ENCODE assay signal across 8 mouse cellular contexts in genomic region chr9:61877373-61878112, GRCm38 (mm10). TPM values are rescaled to one million over a fixed set of nuclear protein-coding genes. Genes with fewer than 3 reads are reported as not detected.
DNase-seq lines count a peak whose midpoint lies in the region.

No protein-coding gene starts in this region.

- intact Hi-C loops in gastrocnemius, postnatal 36 days (cut with DNase I): no loop called here

- peak; percentile 24 for DNase-seq in gastrocnemius, postnatal 10 days
- DNase-seq in gastrocnemius, postnatal 36 days: no peak
- peak; percentile 54 for DNase-seq in right cerebral cortex, postnatal 4 days
- DNase-seq in right cerebral cortex, postnatal 25 days: no peak
- peak; percentile 82 for DNase-seq in kidney, postnatal 10 days
- peak; percentile 79 for DNase-seq in retina, postnatal 1 day
- no peak for DNase-seq in left cerebral cortex, adult 8-10 months (ENCODE audit: low spot score in 2 of 2)
- no peak for DNase-seq in urinary bladder, postnatal 25 days (ENCODE audit: low spot score)

RNA-seq across cellular contexts. Expression of gene Rplp1, which starts 36.8 kb away (rescaled TPM):
- total RNA-seq in gastrocnemius, postnatal 10 days (2021): 1,000 to 10,000 TPM; 1,829 to 1,854 TPM
- total RNA-seq in gastrocnemius, postnatal 36 days (2021): 1,000 to 10,000 TPM; 1,130 to 1,294 TPM
- total RNA-seq in left cerebral cortex, adult 8-10 months (2022): 1,000 to 10,000 TPM; 1,482 to 1,620 (median 1,566) TPM

Comparison
In these comparisons a context has a peak if more than half of its experiments do, and no peak if none do; other contexts are left out.
1. DNase-seq: peak in gastrocnemius, postnatal 10 days (single experiment), right cerebral cortex, postnatal 4 days (single experiment), kidney, postnatal 10 days (single experiment) and retina, postnatal 1 day (single experiment); none in gastrocnemius, postnatal 36 days (0 of 2), right cerebral cortex, postnatal 25 days (single experiment), left cerebral cortex, adult 8-10 months (0 of 2) and urinary bladder, postnatal 25 days (single experiment).